Mouse (Mus musculus) CH12.LX (cell line): Measurements from ENCODE around the gene Pycr2. TPM values are rescaled to one million over a fixed set of nuclear protein-coding genes. Genes with fewer than 3 reads are reported as not detected.

Experiments
- DNase-seq: peaks from one replicate; pipeline ENCODE4 v3.0.0-alpha.2; 2013; ENCODE audit errors: extremely low read depth
- H3K27ac ChIP-seq: 2 replicates; pipeline ENCODE4 v1.5.1; 2012; ENCODE audit warnings: low read depth, mild to moderate bottlenecking, control low read depth, moderate library complexity; ENCODE audit not compliant: insufficient read depth
- H3K27me3 ChIP-seq: replicated peaks from 2 replicates; pipeline ENCODE3; 2012; ENCODE audit warnings: inconsistent platforms
- H3K36me3 ChIP-seq, 2 experiments: replicated peaks in 1 of 2; 2 replicates each; pipeline versions ENCODE3 to v1.6.1; 2012; ENCODE audit warnings: inconsistent platforms in 1 of 2, low read length in 1 of 2, mild to moderate bottlenecking in 1 of 2, mixed read lengths in 1 of 2, moderate library complexity in 1 of 2; ENCODE audit not compliant: control insufficient read depth in 1 of 2, insufficient read depth in 1 of 2
- H3K4me1 ChIP-seq, 2 experiments: 2 replicates each; pipeline ENCODE4 v1.6.1; 2012; ENCODE audit warnings: inconsistent platforms in 1 of 2, moderate library complexity in 1 of 2; ENCODE audit not compliant: insufficient read depth in 2 of 2, control insufficient read depth in 1 of 2
- H3K4me2 ChIP-seq: 2 replicates; pipeline ENCODE4 v1.6.1; 2012; ENCODE audit warnings: low read depth, mild to moderate bottlenecking, control low read depth; ENCODE audit not compliant: poor library complexity, insufficient read depth, severe bottlenecking
- H3K4me3 ChIP-seq, 3 experiments: fragments of 150-350 bp in 1 of 3; sonication (generic) in 1 of 3; replicated peaks in 1 of 3; 2 replicates each; pipeline versions ENCODE3 to v1.5.1; 2011 to 2012; ENCODE audit warnings: low read depth in 2 of 3, low read length in 2 of 3, mild to moderate bottlenecking in 2 of 3, moderate library complexity in 2 of 3, control low read depth in 1 of 3, improper control_type of control experiment in 1 of 3, inconsistent platforms in 1 of 3, mixed read lengths in 1 of 3; ENCODE audit not compliant: poor library complexity in 1 of 3
- H3K79me2 ChIP-seq: replicated peaks from 2 replicates; pipeline ENCODE4 v1.6.1; 2012; ENCODE audit warnings: mild to moderate bottlenecking, moderate library complexity; ENCODE audit not compliant: control insufficient read depth, poor library complexity, insufficient read depth, severe bottlenecking; ENCODE audit errors: extremely low read depth
- H3K9ac ChIP-seq: 2 replicates; pipeline ENCODE4 v1.6.1; 2012; ENCODE audit warnings: low read depth, mild to moderate bottlenecking, control low read depth, moderate library complexity; ENCODE audit not compliant: insufficient read depth
- H3K9me3 ChIP-seq: replicated peaks from 2 replicates; pipeline ENCODE3; 2012; ENCODE audit warnings: low read length, inconsistent platforms, mixed read lengths
- BHLHE40 ChIP-seq: IDR thresholded peaks from 2 replicates; pipeline ENCODE4 v1.6.1; 2011; ENCODE audit warnings: mild to moderate bottlenecking, low read depth, low read length, improper control_type of control experiment
- CTCF ChIP-seq, 2 experiments: IDR thresholded peaks in 1 of 2; conservative IDR thresholded peaks in 1 of 2; 2 replicates each; pipeline ENCODE4 v1.5.1; 2011 to 2012; ENCODE audit warnings: low read depth in 2 of 2, low read length in 2 of 2, improper control_type of control experiment in 1 of 2, inconsistent platforms in 1 of 2, mild to moderate bottlenecking in 1 of 2, moderate library complexity in 1 of 2
- ETS1 ChIP-seq: conservative IDR thresholded peaks from 2 replicates; pipeline ENCODE4 v1.6.1; 2012; ENCODE audit warnings: low read depth, mild to moderate bottlenecking, inconsistent platforms, low read length, improper control_type of control experiment, moderate library complexity
- HCFC1 ChIP-seq: IDR thresholded peaks from 2 replicates; pipeline ENCODE4 v1.6.1; 2012; ENCODE audit warnings: low read depth, mild to moderate bottlenecking, inconsistent platforms, low read length, improper control_type of control experiment
- KAT2A ChIP-seq: IDR thresholded peaks from 2 replicates; pipeline ENCODE4 v1.6.1; 2012; ENCODE audit warnings: low read length, improper control_type of control experiment, inconsistent platforms; ENCODE audit not compliant: insufficient replicate concordance
- MYC ChIP-seq: IDR thresholded peaks from 2 replicates; pipeline ENCODE4 v1.6.1; 2011; ENCODE audit warnings: low read depth, mild to moderate bottlenecking, improper control_type of control experiment, low read length
- NELFE ChIP-seq: IDR thresholded peaks from 2 replicates; pipeline ENCODE4 v1.6.1; 2011; ENCODE audit warnings: low read depth, low read length, improper control_type of control experiment
- NRF1 ChIP-seq: IDR thresholded peaks from 2 replicates; pipeline ENCODE4 v1.6.1; 2014; ENCODE audit warnings: low read depth, mild to moderate bottlenecking, inconsistent platforms, low read length, improper control_type of control experiment, moderate library complexity
- PAX5 ChIP-seq: IDR thresholded peaks from 2 replicates; pipeline ENCODE4 v1.6.1; 2012; ENCODE audit warnings: low read length, inconsistent platforms, mixed read lengths
- RAD21 ChIP-seq: IDR thresholded peaks from 2 replicates; pipeline ENCODE4 v1.6.1; 2011; ENCODE audit warnings: low read depth, mild to moderate bottlenecking, low read length, improper control_type of control experiment, moderate library complexity
- RCOR1 ChIP-seq: conservative IDR thresholded peaks from 2 replicates; pipeline ENCODE4 v1.6.1; 2012; ENCODE audit warnings: low read depth, mild to moderate bottlenecking, inconsistent platforms, low read length, improper control_type of control experiment
- SIN3A ChIP-seq: IDR thresholded peaks from 2 replicates; pipeline ENCODE4 v1.6.1; 2012; ENCODE audit warnings: low read length, improper control_type of control experiment, inconsistent platforms
- SMC3 ChIP-seq: IDR thresholded peaks from 2 replicates; pipeline ENCODE4 v1.6.1; 2011; ENCODE audit warnings: low read depth, low read length, improper control_type of control experiment
- TBP ChIP-seq: conservative IDR thresholded peaks from 2 replicates; pipeline ENCODE4 v1.6.1; 2011; ENCODE audit warnings: low read depth, low read length, improper control_type of control experiment
- ZC3H11A ChIP-seq: IDR thresholded peaks from 2 replicates; pipeline ENCODE4 v1.6.1; 2012; ENCODE audit warnings: low read depth, mild to moderate bottlenecking, inconsistent platforms, low read length, improper control_type of control experiment
- ZMIZ1 ChIP-seq: IDR thresholded peaks from 2 replicates; pipeline ENCODE4 v1.6.1; 2012; ENCODE audit warnings: low read depth, mild to moderate bottlenecking, inconsistent platforms, low read length, improper control_type of control experiment
- ZNF384 ChIP-seq: IDR thresholded peaks from 2 replicates; pipeline ENCODE4 v1.6.1; 2012; ENCODE audit warnings: low read depth, low read length, improper control_type of control experiment, inconsistent platforms
- dilution Hi-C: fragments of 300-500 bp; cut with MboI; formaldehyde crosslinking; loops from 2 replicates; pipeline ENCODE4 v1.14.3; 2020; ENCODE audit warnings: low sequenced_read_pairs; ENCODE audit not compliant: extremely low pct_unique_long_range_greater_than_20kb, extremely low pct_ligation_motif_present
- in situ Hi-C: fragments of 300-500 bp; cut with MboI; formaldehyde crosslinking; loops from 3 replicates; pipeline ENCODE4 v1.14.3; 2019; ENCODE audit warnings: low sequenced_read_pairs, low pct_ligation_motif_present, low pct_unique_long_range_greater_than_20kb, mixed read lengths
- polyA plus RNA-seq: library from polyadenylated mRNA; unstranded; fragments of >175 nt; gene quantifications from 2 replicates; pipeline ENCODE4 v1.2.1, GENCODE M21; 2012; ENCODE audit warnings: low read depth; ENCODE audit not compliant: insufficient read length
- total RNA-seq, 2 experiments: library from RNA; depleted of rRNA; stranded (reverse); fragments of 300-350 nt in 1 of 2; fragments of >200 nt in 1 of 2; gene quantifications; 2 replicates each; pipeline ENCODE4 v1.2.3; 2012 to 2014

Gene Pycr2
- total and polyA plus RNA-seq, 3 experiments = 73.0 to 131 (median 119) TPM

DNA sequence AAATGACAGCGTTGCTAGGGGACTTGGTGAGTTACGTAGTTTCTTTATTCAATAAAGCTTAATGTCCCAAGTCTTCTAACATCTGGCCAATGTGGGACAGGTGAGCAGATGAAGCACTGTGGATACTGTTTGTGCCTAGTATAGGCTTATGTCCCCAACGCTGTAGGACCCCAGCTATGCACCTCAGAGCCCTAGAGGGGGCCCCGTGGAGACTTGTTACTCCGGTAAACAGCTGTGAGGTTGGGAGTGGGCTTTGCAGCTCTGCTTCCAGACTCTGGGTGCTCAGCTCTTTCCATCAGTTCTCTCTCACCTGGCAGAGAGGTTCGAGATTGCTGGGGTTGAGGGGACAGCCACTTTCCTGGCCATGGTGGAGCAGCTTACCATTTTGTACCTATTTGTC, 1.2 kb downstream of the Pycr2 start:
- dilution Hi-C loops (no loop called here), in situ Hi-C loops (no loop called here)
- Histone ChIP-seq H3K36me3 (peaks cover 33 to 44% of the 10 kb centered on the region in 2 experiments), H3K9ac (peak overlapping the region; percentile 83; the same call in 1 of the 2 replicates), H3K4me1 (peaks cover 10 to 49% of the 10 kb centered on the region in 2 experiments), H3K27me3 (no peaks in the 10 kb centered on the region), H3K4me3 (peak overlapping the region; percentile 47 to 95 (median 91)), H3K9me3 (no peaks in the 10 kb centered on the region), H3K4me2 (peak overlapping the region; percentile 86), H3K79me2 (peaks cover 16% of the 10 kb centered on the region), H3K27ac (no peak overlapping the region)
- no peak for DNase-seq
- TF ChIP-seq SIN3A = no peak
- no peak for TF ChIP-seq ZC3H11A
- TF ChIP-seq KAT2A = no peak
- TF ChIP-seq RCOR1 = no peak
- TF ChIP-seq PAX5 = no peak
- no peak for TF ChIP-seq MYC
- TF ChIP-seq HCFC1 = no peak
- no peak for TF ChIP-seq CTCF (conservative IDR thresholded peaks at IDR 0.05 in 1 of 2, IDR thresholded peaks at IDR 0.05 in 1 of 2; ENCODE audit: low read depth in 2 of 2, low read length in 2 of 2)
- no peak for TF ChIP-seq SMC3
- TF ChIP-seq ETS1 = no peak
- no peak for TF ChIP-seq NELFE
- no peak for TF ChIP-seq RAD21
- no peak for TF ChIP-seq BHLHE40
- no peak for TF ChIP-seq ZNF384
- TF ChIP-seq TBP = no peak
- no peak for TF ChIP-seq NRF1

DNA sequence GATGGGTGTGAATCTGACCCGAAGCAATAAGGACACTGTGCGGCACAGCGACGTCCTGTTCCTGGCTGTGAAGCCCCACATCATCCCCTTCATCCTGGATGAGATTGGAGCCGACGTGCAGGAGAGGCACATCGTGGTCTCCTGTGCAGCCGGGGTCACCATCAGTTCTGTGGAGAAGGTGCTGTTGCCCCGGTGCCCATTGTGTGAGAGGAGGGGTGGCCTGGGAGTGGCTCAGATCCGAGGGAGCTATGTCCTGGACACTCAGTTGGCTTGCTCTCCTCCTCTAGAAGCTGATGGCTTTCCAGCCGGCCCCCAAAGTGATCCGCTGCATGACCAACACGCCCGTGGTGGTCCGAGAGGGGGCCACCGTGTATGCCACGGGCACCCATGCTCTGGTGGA, 1.8 kb downstream of the Pycr2 start:
- Histone ChIP-seq H3K4me3 (peak overlapping the region in 2 of 3 experiments; percentile 47 to 91), H3K36me3 (peaks cover 33 to 46% of the 10 kb centered on the region in 2 experiments), H3K79me2 (peaks cover 16% of the 10 kb centered on the region), H3K9me3 (no peaks in the 10 kb centered on the region), H3K9ac (no peak overlapping the region; the same call in 1 of the 2 replicates), H3K4me1 (peaks cover 10 to 49% of the 10 kb centered on the region in 2 experiments), H3K27ac (no peak overlapping the region), H3K4me2 (no peak overlapping the region), H3K27me3 (no peaks in the 10 kb centered on the region)
- in situ Hi-C loops (no loop called here), dilution Hi-C loops (no loop called here)
- no peak for DNase-seq
- no peak for TF ChIP-seq RCOR1
- no peak for TF ChIP-seq ETS1
- TF ChIP-seq TBP = no peak
- TF ChIP-seq ZMIZ1 = no peak
